Mouse (Mus musculus) hindbrain, embryonic 13.5 days (tissue): Measurements from ENCODE around the gene Chd5. TPM values are rescaled to one million over a fixed set of nuclear protein-coding genes. Genes with fewer than 3 reads are reported as not detected.

Experiments used
- ATAC-seq: fragments of 200-750 bp; cut with Nextera tagmentation; 2 replicates; pipeline ENCODE4 v1.8.0; 2017; ENCODE audit warnings: moderate TSS enrichment; ENCODE audit not compliant: low FRiP score
- H3K27ac ChIP-seq: fragments of 300-500 bp; sonication (generic); 2 replicates; pipeline ENCODE4 v1.5.1; 2015; ENCODE audit warnings: inconsistent platforms, mild to moderate bottlenecking, moderate library complexity
- H3K27me3 ChIP-seq: fragments of 300-500 bp; sonication (generic); 2 replicates; pipeline ENCODE4 v1.6.1; 2015; ENCODE audit warnings: mild to moderate bottlenecking, inconsistent platforms
- H3K36me3 ChIP-seq: fragments of 300-500 bp; sonication (generic); 2 replicates; pipeline ENCODE4 v1.6.1; 2015; ENCODE audit warnings: mild to moderate bottlenecking, inconsistent platforms
- H3K4me1 ChIP-seq: fragments of 300-500 bp; sonication (generic); replicated peaks from 2 replicates; pipeline ENCODE4 v1.6.1; 2015; ENCODE audit warnings: inconsistent platforms
- H3K4me2 ChIP-seq: fragments of 300-500 bp; sonication (generic); 2 replicates; pipeline ENCODE4 v1.6.1; 2015; ENCODE audit warnings: inconsistent platforms, mild to moderate bottlenecking, moderate library complexity
- H3K4me3 ChIP-seq: fragments of 300-500 bp; sonication (generic); 2 replicates; pipeline ENCODE4 v1.5.1; 2015; ENCODE audit warnings: mild to moderate bottlenecking, inconsistent platforms
- H3K9ac ChIP-seq: fragments of 300-500 bp; sonication (generic); 2 replicates; pipeline ENCODE4 v1.6.1; 2015; ENCODE audit warnings: mild to moderate bottlenecking, inconsistent platforms
- H3K9me3 ChIP-seq: fragments of 300-500 bp; sonication (generic); 2 replicates; pipeline ENCODE4 v1.6.1; 2016; ENCODE audit warnings: inconsistent platforms
- WGBS: fragments of 180-500 bp; shearing (Covaris S2); methylation state at CpG from one replicate; pipeline ENCODE4 v1.1.7; 2015; 5-methylcytosine and 5-hydroxymethylcytosine counted together
- polyA plus RNA-seq: library from polyadenylated mRNA; unstranded; fragments of >200 nt; fragmentation: Nextera tagmentation; extraction: Ambion mirVana; gene quantifications from 2 replicates; pipeline ENCODE4 v1.2.1, GENCODE M21; 2015

The Chd5 gene
- polyA plus RNA-seq, 1 experiment from 2014 or later, result 38.7 TPM

- Histone ChIP-seq H3K27ac (no peak overlapping the region), H3K27me3 (no peaks in the 10 kb centered on the region), H3K4me2 (no peak overlapping the region), H3K9ac (no peak overlapping the region), H3K9me3 (no peaks in the 10 kb centered on the region), H3K4me3 (no peak overlapping the region), H3K4me1 (peaks cover 14% of the 10 kb centered on the region), H3K36me3 (no peaks in the 10 kb centered on the region)
- 71% methylated on average over 5 of the region's 5 CpGs for WGBS
- ATAC-seq, result no peak
Measured at GRCm38 (mm10) chr4:152424922-152425321, 86.5 kb downstream of the Chd5 start.

GRCm38 (mm10) chr4:152428259-152428658 lies 89.8 kb downstream of the Chd5 start:
- Histone ChIP-seq H3K4me2 (no peak overlapping the region), H3K4me3 (no peak overlapping the region), H3K27me3 (peaks cover 8% of the 10 kb centered on the region; the same call in 1 of the 2 replicates), H3K27ac (peak overlapping the region; percentile 35; the same call in 1 of the 2 replicates), H3K9me3 (no peaks in the 10 kb centered on the region), H3K4me1 (peaks cover 16% of the 10 kb centered on the region), H3K9ac (no peak overlapping the region), H3K36me3 (no peaks in the 10 kb centered on the region)
- WGBS, result 50% methylated on average over 8 of the region's 8 CpGs
- ATAC-seq, result 0 out of 2 replicates have a peak, but pooled peaks have one; percentile 11

- Histone ChIP-seq H3K4me2 (no peak overlapping the region), H3K27me3 (peaks cover 19% of the 10 kb centered on the region), H3K9me3 (no peaks in the 10 kb centered on the region), H3K4me3 (no peak overlapping the region), H3K9ac (no peak overlapping the region), H3K36me3 (no peaks in the 10 kb centered on the region), H3K27ac (no peak overlapping the region), H3K4me1 (peaks cover 26% of the 10 kb centered on the region)
- 55% methylated on average over 5 of the region's 5 CpGs for WGBS
- ATAC-seq, result no peak
Measured at GRCm38 (mm10) chr4:152432308-152432707, 93.9 kb downstream of the Chd5 start.

GRCm38 (mm10) chr4:152434836-152435235 lies 96.4 kb downstream of the Chd5 start:
- H3K36me3 ChIP-seq, result no peaks in the 10 kb centered on the region
- ATAC-seq, result peak; percentile 93
- no peaks in the 10 kb centered on the region for H3K9me3 ChIP-seq
- peak overlapping the region; percentile 59 for H3K4me2 ChIP-seq
- peak overlapping the region; percentile 30 for H3K4me3 ChIP-seq
- peaks cover 15% of the 10 kb centered on the region for H3K4me1 ChIP-seq
- H3K9ac ChIP-seq, result peak overlapping the region; percentile 65; the same call in 1 of the 2 replicates
- H3K27ac ChIP-seq, result no peak overlapping the region
- WGBS, result 2% methylated on average over 9 of the region's 9 CpGs
- H3K27me3 ChIP-seq, result peaks cover 19% of the 10 kb centered on the region

GRCm38 (mm10) chr4:152435255-152435654 lies 96.8 kb downstream of the Chd5 start:
- no peaks in the 10 kb centered on the region for H3K36me3 ChIP-seq
- peak overlapping the region; percentile 65; the same call in 1 of the 2 replicates for H3K9ac ChIP-seq
- 9% methylated on average over 10 of the region's 10 CpGs for WGBS
- ATAC-seq, result peak; percentile 64
- H3K9me3 ChIP-seq, result no peaks in the 10 kb centered on the region
- peaks cover 15% of the 10 kb centered on the region for H3K4me1 ChIP-seq
- peak overlapping the region; percentile 59 for H3K4me2 ChIP-seq
- peak overlapping the region; percentile 30 for H3K4me3 ChIP-seq
- H3K27me3 ChIP-seq, result peaks cover 19% of the 10 kb centered on the region
- H3K27ac ChIP-seq, result no peak overlapping the region

Other genes starting within 250 kb of the Chd5 start
- 1.00 and 1.3 TPM in 2 replicates for gene Tnfrsf25, start 222.7 kb upstream of the Chd5 start, polyA plus RNA-seq
- 0.09 and 0.22 TPM in 2 replicates for gene Espn, start 186.3 kb upstream of the Chd5 start, polyA plus RNA-seq
- 0.34 and 1.8 TPM in 2 replicates for gene Hes2, start 179.8 kb upstream of the Chd5 start, polyA plus RNA-seq
- gene Acot7, start 160.5 kb upstream of the Chd5 start, polyA plus RNA-seq, result 269 and 299 TPM in 2 replicates
- gene Gpr153, start 64.4 kb upstream of the Chd5 start, polyA plus RNA-seq, result 9.0 and 9.3 TPM in 2 replicates
- 0.38 and 0.79 TPM in 2 replicates for gene Hes3, start 47.0 kb upstream of the Chd5 start, polyA plus RNA-seq
- 17.2 and 18.4 TPM in 2 replicates for gene Icmt, start 41.4 kb upstream of the Chd5 start, polyA plus RNA-seq
- 5.2 and 7.7 TPM in 2 replicates for gene Rnf207, start 19.7 kb upstream of the Chd5 start, polyA plus RNA-seq
- gene Rpl22, start 12.9 kb upstream of the Chd5 start, polyA plus RNA-seq, result 205 and 218 TPM in 2 replicates
- gene Nphp4, start 138.1 kb downstream of the Chd5 start, polyA plus RNA-seq, result 5.3 and 6.6 TPM in 2 replicates
- gene Kcnab2, start 139.2 kb downstream of the Chd5 start, polyA plus RNA-seq, result 21.3 and 26.2 TPM in 2 replicates